Mouse (Mus musculus) small intestine, adult 2 months (tissue): ENCODE results near the gene Ncmap.

ENCODE experiments used
- CTCF ChIP-seq: fragments of 200-500 bp; IDR thresholded peaks from 2 replicates; pipeline ENCODE4 v1.5.1; 2012; ENCODE audit warnings: low read depth, mild to moderate bottlenecking, control low read depth, inconsistent platforms, low read length, moderate library complexity, mixed read lengths; ENCODE audit not compliant: insufficient replicate concordance, insufficient read length; ENCODE audit errors: extremely low read depth
- POLR2A ChIP-seq: fragments of 200-500 bp; IDR thresholded peaks from 2 replicates; pipeline ENCODE4 v1.6.1; 2012; ENCODE audit warnings: low read depth, mild to moderate bottlenecking, control low read depth, inconsistent platforms, low read length, moderate library complexity

- peak; percentile 85 for TF ChIP-seq POLR2A
- no peak for TF ChIP-seq CTCF
Measured at GRCm38 (mm10) chr4:135353066-135353793, 44.8 kb downstream of the Ncmap start, which contains the start of gene Srrm1.
